Mouse (Mus musculus) A20 (cell line): ENCODE measurements at regions not wholly inside any gene's neighbourhood (a gene's known extent, or its start where the extent isn't known, plus 50 kb on each side); places are given as distances from the start of the nearest gene placed in this dataset.

Source experiments
- DNase-seq: peaks from one replicate; pipeline ENCODE4 v3.0.0-alpha.2; 2011; ENCODE audit warnings: low read depth, low spot score

DNA sequence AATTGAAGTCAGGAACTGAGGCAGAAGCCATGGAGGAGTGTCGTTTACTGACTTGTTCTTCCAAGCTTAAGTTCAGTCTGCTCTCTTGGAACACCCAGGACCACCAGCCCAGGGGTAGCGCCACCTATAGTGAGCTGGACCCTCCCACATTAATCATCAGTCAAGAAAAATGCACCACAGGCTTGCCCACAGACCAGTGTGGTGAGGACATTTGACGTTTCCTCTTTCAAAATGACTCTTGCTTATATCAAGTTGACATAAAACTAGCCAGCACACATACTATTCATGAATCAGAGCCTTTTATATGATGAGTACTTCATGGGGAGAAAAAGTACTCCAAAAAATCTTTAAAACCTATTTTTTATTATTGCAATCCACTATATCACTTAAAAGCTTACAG, 69.7 kb upstream of the Paip1 start:
- DNase-seq, result peak; percentile 60

DNA sequence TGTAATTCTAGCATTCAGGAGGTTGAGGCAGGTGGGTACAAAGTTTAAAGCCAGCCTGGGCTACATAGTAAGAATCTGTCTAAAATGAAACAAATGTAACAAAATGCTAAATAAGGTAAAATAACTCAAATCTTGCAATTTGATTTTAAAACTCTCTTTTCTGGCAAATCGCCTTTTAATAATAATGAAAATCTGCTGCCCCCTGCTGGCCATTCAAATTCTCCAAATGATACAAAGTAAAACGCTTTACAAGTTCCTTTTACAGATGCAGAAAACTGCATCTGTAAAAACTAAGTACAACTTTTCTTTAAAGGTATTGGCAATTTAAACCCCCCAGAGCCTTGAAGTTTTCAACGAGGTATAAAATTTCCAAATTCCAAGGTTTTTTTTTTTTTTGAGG, 65.0 kb upstream of the Paip1 start:
- peak; percentile 59 for DNase-seq

DNA sequence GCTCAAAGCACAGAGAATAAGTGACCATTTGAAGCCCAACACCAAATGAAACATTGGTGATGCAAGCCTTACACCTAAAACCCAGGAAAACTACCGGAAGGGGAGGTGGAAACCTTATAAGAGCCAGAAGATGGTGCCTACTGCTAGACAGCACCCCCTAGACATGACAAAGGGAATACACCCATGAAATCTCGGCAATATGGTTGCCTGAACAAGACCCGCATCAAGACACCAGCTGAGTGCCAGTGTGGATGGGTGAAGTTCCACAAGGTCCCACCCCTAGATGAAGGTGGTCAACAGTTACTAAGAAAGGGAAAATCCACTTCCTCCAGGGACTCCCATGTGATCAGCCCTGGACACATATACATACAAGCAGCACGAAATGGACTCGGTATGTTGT, 64.2 kb upstream of the Paip1 start:
- DNase-seq, result peak; percentile 8

DNA sequence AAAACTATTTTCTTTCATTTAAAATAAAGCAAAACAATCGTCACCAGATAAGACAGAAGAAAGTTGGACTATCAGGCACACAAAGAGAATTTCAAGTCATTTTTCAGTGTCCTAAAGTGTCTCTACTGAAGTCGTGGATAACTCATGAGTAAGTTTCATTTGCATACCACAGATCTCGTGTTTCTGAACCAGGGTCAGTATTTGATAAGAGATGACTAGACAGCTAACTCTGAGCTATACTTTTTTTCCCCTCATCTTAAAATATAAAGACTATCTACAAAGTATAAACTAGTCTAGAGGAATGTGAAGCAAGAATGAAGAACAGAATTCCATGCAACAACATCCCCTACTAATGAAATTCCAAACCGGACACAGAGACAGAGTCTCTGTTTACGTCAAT, 60.9 kb upstream of the Paip1 start:
- no peak for DNase-seq

DNA sequence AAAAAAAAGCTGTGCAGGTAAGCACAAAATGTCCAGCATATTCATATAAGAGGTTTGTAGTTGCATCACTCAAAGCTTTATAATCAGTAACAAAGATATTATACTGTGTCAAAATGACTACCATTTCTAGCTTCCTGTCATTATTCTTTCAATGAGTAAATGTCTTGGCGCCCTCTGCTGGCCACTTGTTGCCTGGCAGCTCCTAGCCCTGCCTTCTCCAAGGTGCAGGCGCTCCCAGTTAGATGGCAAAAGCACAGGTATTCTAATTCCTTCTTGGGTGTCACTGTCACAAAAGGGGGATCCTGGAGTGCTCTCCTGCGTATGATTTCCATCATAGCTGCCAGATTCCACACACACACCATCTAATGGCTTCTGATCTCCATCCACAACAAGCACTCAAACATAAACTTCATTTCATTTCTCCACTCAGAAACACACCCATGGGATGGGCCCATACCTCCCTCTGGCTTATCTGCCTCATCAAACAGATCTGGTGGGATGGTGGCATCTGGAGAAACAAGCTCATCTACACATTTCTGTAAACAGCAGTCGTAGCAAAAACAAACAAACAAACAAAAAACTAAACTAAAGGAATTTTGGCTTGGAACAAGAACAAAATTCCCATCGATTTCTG, 49.9 kb upstream of the Paip1 start:
- peak; percentile 70 for DNase-seq
